Mouse (Mus musculus): Measurements from ENCODE around the gene Gh. TPM values are rescaled to one million over a fixed set of nuclear protein-coding genes. Genes with fewer than 3 reads are reported as not detected.

The Gh gene
- polyA plus RNA-seq, 1 experiment from 2014 or later, result not detected

- no peak overlapping the region for H3K27ac ChIP-seq (replicated peaks; ENCODE audit: low read depth, low read length)
- H3K4me1 ChIP-seq (ENCODE audit: control insufficient read depth, insufficient read depth, low read length), result no peaks in the 10 kb centered on the region
- H3K9me3 ChIP-seq (replicated peaks; ENCODE audit: control insufficient read depth, low read length), result no peaks in the 10 kb centered on the region
- 58% methylated on average over 5 of the region's 5 CpGs for WGBS
- ATAC-seq (replicated peaks; ENCODE audit: insufficient number of reproducible peaks, low FRiP score, low TSS enrichment, low read depth) (no peak), DNase-seq (ENCODE audit: low spot score) (no peak)
- no peaks in the 10 kb centered on the region for H3K27me3 ChIP-seq (ENCODE audit: control insufficient read depth, insufficient read depth, low read length)
- H3K9ac ChIP-seq (replicated peaks; ENCODE audit: low read length), result no peak overlapping the region
- H3K36me3 ChIP-seq (replicated peaks; ENCODE audit: control insufficient read depth, insufficient read depth, low read depth, low read length), result no peaks in the 10 kb centered on the region
- no peak overlapping the region for H3K4me3 ChIP-seq (ENCODE audit: low read depth, low read length)
- no peak overlapping the region for H3K4me2 ChIP-seq (ENCODE audit: low read depth, low read length)
Observed at GRCm38 (mm10) chr11:106324858-106325257, 23.2 kb upstream of the Gh start.

- H3K27ac ChIP-seq (replicated peaks; ENCODE audit: low read depth, low read length), result no peak overlapping the region
- DNase-seq (ENCODE audit: low spot score), result no peak
- H3K4me2 ChIP-seq (ENCODE audit: low read depth, low read length), result no peak overlapping the region
- H3K9ac ChIP-seq (replicated peaks; ENCODE audit: low read length), result no peak overlapping the region
- no peak overlapping the region for H3K4me3 ChIP-seq (ENCODE audit: low read depth, low read length)
- 70% methylated on average over 21 of the region's 21 CpGs for WGBS
- H3K36me3 ChIP-seq (replicated peaks; ENCODE audit: control insufficient read depth, insufficient read depth, low read depth, low read length), result no peaks in the 10 kb centered on the region
- ATAC-seq (replicated peaks; ENCODE audit: insufficient number of reproducible peaks, low FRiP score, low TSS enrichment, low read depth), result no peak
- no peaks in the 10 kb centered on the region for H3K27me3 ChIP-seq (ENCODE audit: control insufficient read depth, insufficient read depth, low read length)
- no peaks in the 10 kb centered on the region for H3K9me3 ChIP-seq (replicated peaks; ENCODE audit: control insufficient read depth, low read length)
- H3K4me1 ChIP-seq (ENCODE audit: control insufficient read depth, insufficient read depth, low read length), result peaks cover 6% of the 10 kb centered on the region; the same call in 1 of the 2 replicates
Observed at GRCm38 (mm10) chr11:106318406-106319366, 17.0 kb upstream of the Gh start.

- H3K9me3 ChIP-seq (replicated peaks; ENCODE audit: control insufficient read depth, low read length), result no peaks in the 10 kb centered on the region
- no peak overlapping the region for H3K4me2 ChIP-seq (ENCODE audit: low read depth, low read length)
- DNase-seq (ENCODE audit: low spot score) (no peak), ATAC-seq (replicated peaks; ENCODE audit: insufficient number of reproducible peaks, low FRiP score, low TSS enrichment, low read depth) (no peak)
- H3K9ac ChIP-seq (replicated peaks; ENCODE audit: low read length), result no peak overlapping the region
- H3K4me1 ChIP-seq (ENCODE audit: control insufficient read depth, insufficient read depth, low read length), result peaks cover 6% of the 10 kb centered on the region; the same call in 1 of the 2 replicates
- 87% methylated on average over 7 of the region's 7 CpGs for WGBS
- no peaks in the 10 kb centered on the region for H3K27me3 ChIP-seq (ENCODE audit: control insufficient read depth, insufficient read depth, low read length)
- H3K27ac ChIP-seq (replicated peaks; ENCODE audit: low read depth, low read length), result no peak overlapping the region
- H3K36me3 ChIP-seq (replicated peaks; ENCODE audit: control insufficient read depth, insufficient read depth, low read depth, low read length), result no peaks in the 10 kb centered on the region
- no peak overlapping the region for H3K4me3 ChIP-seq (ENCODE audit: low read depth, low read length)
Observed at GRCm38 (mm10) chr11:106317801-106318200, 16.1 kb upstream of the Gh start.

- Histone ChIP-seq H3K4me2 (ENCODE audit: low read depth, low read length) (no peak overlapping the region), H3K9ac (replicated peaks; ENCODE audit: low read length) (no peak overlapping the region), H3K4me3 (ENCODE audit: low read depth, low read length) (no peak overlapping the region), H3K9me3 (replicated peaks; ENCODE audit: control insufficient read depth, low read length) (no peaks in the 10 kb centered on the region), H3K27me3 (ENCODE audit: control insufficient read depth, insufficient read depth, low read length) (no peaks in the 10 kb centered on the region), H3K36me3 (replicated peaks; ENCODE audit: control insufficient read depth, insufficient read depth, low read depth, low read length) (no peaks in the 10 kb centered on the region), H3K27ac (replicated peaks; ENCODE audit: low read depth, low read length) (no peak overlapping the region), H3K4me1 (ENCODE audit: control insufficient read depth, insufficient read depth, low read length) (peaks cover 6% of the 10 kb centered on the region; the same call in 1 of the 2 replicates)
- ATAC-seq (replicated peaks; ENCODE audit: insufficient number of reproducible peaks, low FRiP score, low TSS enrichment, low read depth), result no peak
- peak; percentile 72 for DNase-seq (ENCODE audit: low spot score)
- WGBS, result 16% methylated on average over 1 of the region's 1 CpGs
Observed at GRCm38 (mm10) chr11:106316416-106316815, 14.8 kb upstream of the Gh start.

- H3K4me2 ChIP-seq (ENCODE audit: low read depth, low read length), result no peak within 1 kb of the TSS
- no peak within 1 kb of the TSS for H3K4me3 ChIP-seq (ENCODE audit: low read depth, low read length)
- no peak within 1 kb of the TSS for H3K9ac ChIP-seq (replicated peaks; ENCODE audit: low read length)
- H3K4me1 ChIP-seq (ENCODE audit: control insufficient read depth, insufficient read depth, low read length), result peaks cover 6% of the 10 kb centered on the region; the same call in 1 of the 2 replicates
- no peaks in the 10 kb centered on the region for H3K9me3 ChIP-seq (replicated peaks; ENCODE audit: control insufficient read depth, low read length)
- DNase-seq (ENCODE audit: low spot score), result no peak
- no peaks in the 10 kb centered on the region for H3K27me3 ChIP-seq (ENCODE audit: control insufficient read depth, insufficient read depth, low read length)
- no peak for ATAC-seq (replicated peaks; ENCODE audit: insufficient number of reproducible peaks, low FRiP score, low TSS enrichment, low read depth)
- H3K36me3 ChIP-seq (replicated peaks; ENCODE audit: control insufficient read depth, insufficient read depth, low read depth, low read length), result no peaks in the 10 kb centered on the region
- 39% methylated on average over 9 of the region's 9 CpGs for WGBS
- no peak within 1 kb of the TSS for H3K27ac ChIP-seq (replicated peaks; ENCODE audit: low read depth, low read length)
Observed at GRCm38 (mm10) chr11:106314333-106314812, 12.7 kb upstream of the Gh start, which contains the start of gene Cd79b. TSS of gene Cd79b (minus strand) at chr11:106314762.

GRCm38 (mm10) chr11:106313533-106313932, 11.9 kb upstream of the Gh start:
- Histone ChIP-seq H3K9ac (replicated peaks; ENCODE audit: low read length) (no peak overlapping the region), H3K4me1 (ENCODE audit: control insufficient read depth, insufficient read depth, low read length) (peaks cover 6% of the 10 kb centered on the region; the same call in 1 of the 2 replicates), H3K4me2 (ENCODE audit: low read depth, low read length) (no peak overlapping the region), H3K36me3 (replicated peaks; ENCODE audit: control insufficient read depth, insufficient read depth, low read depth, low read length) (no peaks in the 10 kb centered on the region), H3K27me3 (ENCODE audit: control insufficient read depth, insufficient read depth, low read length) (no peaks in the 10 kb centered on the region), H3K4me3 (ENCODE audit: low read depth, low read length) (no peak overlapping the region), H3K27ac (replicated peaks; ENCODE audit: low read depth, low read length) (no peak overlapping the region), H3K9me3 (replicated peaks; ENCODE audit: control insufficient read depth, low read length) (no peaks in the 10 kb centered on the region)
- WGBS, result 54% methylated on average over 5 of the region's 5 CpGs
- ATAC-seq (replicated peaks; ENCODE audit: insufficient number of reproducible peaks, low FRiP score, low TSS enrichment, low read depth) (no peak), DNase-seq (ENCODE audit: low spot score) (no peak)

GRCm38 (mm10) chr11:106310123-106310522, 8.5 kb upstream of the Gh start:
- Histone ChIP-seq H3K9ac (replicated peaks; ENCODE audit: low read length) (no peak overlapping the region), H3K4me2 (ENCODE audit: low read depth, low read length) (no peak overlapping the region), H3K27ac (replicated peaks; ENCODE audit: low read depth, low read length) (no peak overlapping the region), H3K4me3 (ENCODE audit: low read depth, low read length) (no peak overlapping the region), H3K36me3 (replicated peaks; ENCODE audit: control insufficient read depth, insufficient read depth, low read depth, low read length) (no peaks in the 10 kb centered on the region), H3K9me3 (replicated peaks; ENCODE audit: control insufficient read depth, low read length) (no peaks in the 10 kb centered on the region), H3K4me1 (ENCODE audit: control insufficient read depth, insufficient read depth, low read length) (peaks cover 6% of the 10 kb centered on the region; the same call in 1 of the 2 replicates), H3K27me3 (ENCODE audit: control insufficient read depth, insufficient read depth, low read length) (no peaks in the 10 kb centered on the region)
- no peak for ATAC-seq (replicated peaks; ENCODE audit: insufficient number of reproducible peaks, low FRiP score, low TSS enrichment, low read depth)
- DNase-seq (ENCODE audit: low spot score), result no peak
- 69% methylated on average over 5 of the region's 5 CpGs for WGBS

- Histone ChIP-seq H3K4me3 (ENCODE audit: low read depth, low read length) (no peak overlapping the region), H3K9me3 (replicated peaks; ENCODE audit: control insufficient read depth, low read length) (no peaks in the 10 kb centered on the region), H3K9ac (replicated peaks; ENCODE audit: low read length) (no peak overlapping the region), H3K4me1 (ENCODE audit: control insufficient read depth, insufficient read depth, low read length) (no peaks in the 10 kb centered on the region), H3K4me2 (ENCODE audit: low read depth, low read length) (no peak overlapping the region), H3K36me3 (replicated peaks; ENCODE audit: control insufficient read depth, insufficient read depth, low read depth, low read length) (no peaks in the 10 kb centered on the region), H3K27me3 (ENCODE audit: control insufficient read depth, insufficient read depth, low read length) (no peaks in the 10 kb centered on the region), H3K27ac (replicated peaks; ENCODE audit: low read depth, low read length) (no peak overlapping the region)
- WGBS, result 76% methylated on average over 11 of the region's 11 CpGs
- ATAC-seq (replicated peaks; ENCODE audit: insufficient number of reproducible peaks, low FRiP score, low TSS enrichment, low read depth) (no peak), DNase-seq (ENCODE audit: low spot score) (no peak)
Observed at GRCm38 (mm10) chr11:106308162-106308561, 6.5 kb upstream of the Gh start.

Measured in embryonic facial prominence, embryonic 11.5 days (tissue).